Mouse (Mus musculus): ENCODE data around the gene Banp. TPM values are rescaled to one million over a fixed set of nuclear protein-coding genes. Genes with fewer than 3 reads are reported as not detected.

Gene Banp
- total and polyA plus RNA-seq, 3 experiments = 14.9 to 34.2 (median 25.7) TPM

- no peak for TF ChIP-seq NRF1 (IDR thresholded peaks at IDR 0.05; ENCODE audit: low read depth, low read length)
- TF ChIP-seq MYC (IDR thresholded peaks at IDR 0.05; ENCODE audit: low read depth, low read length) = no peak
- no peak for TF ChIP-seq HCFC1 (IDR thresholded peaks at IDR 0.05; ENCODE audit: low read depth, low read length)
- TF ChIP-seq KAT2A (IDR thresholded peaks at IDR 0.05; ENCODE audit: insufficient replicate concordance, low read length) = no peak
- peak; percentile 43 for TF ChIP-seq MXI1 (IDR thresholded peaks at IDR 0.05; ENCODE audit: low read depth, low read length)
- no peak for TF ChIP-seq NELFE (IDR thresholded peaks at IDR 0.05; ENCODE audit: low read depth, low read length)
- TF ChIP-seq RAD21 (IDR thresholded peaks at IDR 0.05; ENCODE audit: low read depth, low read length) = peak; percentile 77
- TF ChIP-seq SMC3 (IDR thresholded peaks at IDR 0.05; ENCODE audit: low read depth, low read length) = peak; percentile 78
Measured at GRCm38 (mm10) chr8:121909663-121910062, 39.9 kb upstream of the Banp start (continued).

GRCm38 (mm10) chr8:121911400-121911799, 38.1 kb upstream of the Banp start:
- H3K79me2 ChIP-seq (replicated peaks; ENCODE audit: control insufficient read depth, extremely low read depth, insufficient read depth, poor library complexity, severe bottlenecking) = peaks cover 26% of the 10 kb centered on the region
- peak overlapping the region in 1 of 3 experiments; percentile 7 for H3K4me3 ChIP-seq (replicated peaks in 1 of 3; ENCODE audit: low read depth in 2 of 3, low read length in 2 of 3, poor library complexity in 1 of 3)
- H3K36me3 ChIP-seq (replicated peaks in 1 of 2; ENCODE audit: control insufficient read depth in 1 of 2, insufficient read depth in 1 of 2, low read length in 1 of 2) = peaks cover 3 to 6% of the 10 kb centered on the region in 2 experiments
- peaks cover 38 to 61% of the 10 kb centered on the region in 2 experiments for H3K4me1 ChIP-seq (ENCODE audit: control insufficient read depth in 1 of 2, insufficient read depth in 2 of 2)
- DNase-seq (ENCODE audit: extremely low read depth) = peak; percentile 78
- TF ChIP-seq IRF4 (IDR thresholded peaks at IDR 0.05; ENCODE audit: low read depth, low read length) = peak; percentile 13; the same call in 1 of the 2 replicates
- no peak for TF ChIP-seq E2F4 (IDR thresholded peaks at IDR 0.05; ENCODE audit: insufficient replicate concordance, low read depth, low read length)
- no peak for TF ChIP-seq PAX5 (IDR thresholded peaks at IDR 0.05; ENCODE audit: low read length)
- TF ChIP-seq MAX (IDR thresholded peaks at IDR 0.05; ENCODE audit: low read length) = peak; percentile 70; the same call in 1 of the 2 replicates
- TF ChIP-seq SMC3 (IDR thresholded peaks at IDR 0.05; ENCODE audit: low read depth, low read length) = no peak
- no peak for TF ChIP-seq RCOR1 (conservative IDR thresholded peaks at IDR 0.05; ENCODE audit: low read depth, low read length)
- TF ChIP-seq ELF1 (IDR thresholded peaks at IDR 0.05; ENCODE audit: low read depth, low read length) = no peak; the same call in 1 of the 2 replicates
- TF ChIP-seq GABPA (IDR thresholded peaks at IDR 0.05; ENCODE audit: insufficient replicate concordance, low read depth, low read length) = no peak
- TF ChIP-seq USF2 (conservative IDR thresholded peaks at IDR 0.05; ENCODE audit: low read depth, low read length) = no peak
- no peak for TF ChIP-seq KAT2A (IDR thresholded peaks at IDR 0.05; ENCODE audit: insufficient replicate concordance, low read length)
- no peak; the same call in none of the 2 replicates for TF ChIP-seq EP300 (IDR thresholded peaks at IDR 0.05; ENCODE audit: low read length)
- peak; percentile 51; the same call in 1 of the 2 replicates for TF ChIP-seq TBP (conservative IDR thresholded peaks at IDR 0.05; ENCODE audit: low read depth, low read length)
- TF ChIP-seq TCF12 (IDR thresholded peaks at IDR 0.05; ENCODE audit: low read depth, low read length) = peak; percentile 63
- TF ChIP-seq MXI1 (IDR thresholded peaks at IDR 0.05; ENCODE audit: low read depth, low read length) = peak; percentile 52; the same call in 1 of the 2 replicates
- TF ChIP-seq SIN3A (IDR thresholded peaks at IDR 0.05; ENCODE audit: low read length) = peak; percentile 67; the same call in 1 of the 2 replicates
- peak; percentile 11; the same call in 1 of the 2 replicates for TF ChIP-seq NRF1 (IDR thresholded peaks at IDR 0.05; ENCODE audit: low read depth, low read length)
- no peak for TF ChIP-seq MAZ (IDR thresholded peaks at IDR 0.05; ENCODE audit: low read depth, low read length)
- 0 out of 2 replicates have a peak, but pooled peaks have one; percentile 68 for TF ChIP-seq CHD1 (IDR thresholded peaks at IDR 0.05; ENCODE audit: low read depth, low read length)
- no peak; the same call in 1 of the 2 replicates for TF ChIP-seq HCFC1 (IDR thresholded peaks at IDR 0.05; ENCODE audit: low read depth, low read length)
- H3K27ac ChIP-seq (ENCODE audit: insufficient read depth, low read depth) = peak overlapping the region; percentile 99
- H3K9ac ChIP-seq (ENCODE audit: insufficient read depth, low read depth) = peak overlapping the region; percentile 22
- H3K27me3 ChIP-seq (replicated peaks) = no peaks in the 10 kb centered on the region
- in situ Hi-C loops (cut with MboI; ENCODE audit: low pct_ligation_motif_present, low pct_unique_long_range_greater_than_20kb, low sequenced_read_pairs) = no loop called here
- H3K9me3 ChIP-seq (replicated peaks; ENCODE audit: low read length) = peaks cover 2% of the 10 kb centered on the region
- dilution Hi-C loops (cut with MboI; ENCODE audit: extremely low pct_ligation_motif_present, extremely low pct_unique_long_range_greater_than_20kb, low sequenced_read_pairs) = no loop called here
- H3K4me2 ChIP-seq (ENCODE audit: insufficient read depth, low read depth, poor library complexity, severe bottlenecking) = peak overlapping the region; percentile 18; the same call in 1 of the 2 replicates
